Comparison of ENCODE assay signal across 23 mouse cellular contexts in the genomic region with DNA sequence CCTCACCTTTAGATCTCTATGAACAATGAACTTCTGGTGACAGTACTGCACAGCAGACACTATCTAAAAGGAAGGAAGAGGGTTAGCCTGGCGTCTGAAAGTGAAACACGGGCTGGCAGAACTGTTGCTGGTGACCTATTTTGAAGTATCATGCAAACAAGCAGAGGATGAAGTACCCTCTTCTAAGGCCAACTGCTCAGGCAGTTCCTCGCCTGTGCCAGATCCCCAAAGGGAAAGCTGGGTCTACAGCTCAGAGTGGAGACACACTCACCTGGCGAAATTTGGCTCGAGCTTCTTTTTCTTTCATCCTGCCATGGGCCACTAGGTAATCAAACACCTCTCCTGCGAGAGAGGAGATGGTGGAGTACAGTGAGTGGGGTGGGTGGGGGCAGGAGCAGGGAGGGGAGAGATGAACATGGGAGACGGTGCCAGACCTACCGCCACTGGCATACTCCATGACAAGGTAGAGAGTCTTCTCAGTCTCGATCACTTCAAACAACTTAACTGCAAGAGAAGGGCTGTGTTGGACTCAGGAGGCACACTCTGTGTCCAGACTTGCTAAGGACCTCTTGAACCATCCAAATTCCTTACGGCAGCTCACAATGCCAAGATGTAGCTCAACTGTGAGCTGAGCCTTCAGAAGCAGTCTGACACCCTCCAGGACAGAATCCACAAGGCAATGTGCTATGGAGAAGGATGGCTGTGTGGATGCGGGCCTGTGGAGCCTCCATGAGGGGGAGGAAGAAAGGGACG. TPM values are rescaled to one million over a fixed set of nuclear protein-coding genes. Genes with fewer than 3 reads are reported as not detected.
DNase-seq lines count a peak whose midpoint lies in the region; ATAC-seq and TF ChIP-seq lines count a peak whose summit lies in the region.
"Had no signal": no experiment of that assay in that cellular context is flagged by ENCODE, and none has a peak within 500 bp of the region (broad histone marks: within the 10 kb centered on the region; RNA-seq: fewer than 3 reads in every experiment).

No protein-coding gene starts in this region.

- no peak overlapping the region for H3K4me3 ChIP-seq in layer of hippocampus, adult 2 months
- no peak overlapping the region for H3K4me3 ChIP-seq in lung, embryonic 15.5 days
- H3K4me3 ChIP-seq in lung, postnatal 0 days (ENCODE audit: low read depth, low read length) = no peak overlapping the region
- H3K4me3 ChIP-seq in lung, adult 2 months (replicated peaks; ENCODE audit: extremely low read depth, low read depth, low read length) = no peak overlapping the region
- H3K4me3 ChIP-seq: embryonic facial prominence, embryonic 13.5 days; embryonic facial prominence, embryonic 15.5 days; erythroblast, embryonic 14.5 days; forebrain, embryonic 13.5 days; forebrain, embryonic 15.5 days had no signal

- peaks cover 60% of the 10 kb centered on the region for H3K36me3 ChIP-seq in lung, embryonic 15.5 days
- H3K36me3 ChIP-seq in lung, postnatal 0 days (ENCODE audit: insufficient read depth, low read length) = peaks cover 45% of the 10 kb centered on the region

- no peaks in the 10 kb centered on the region for H3K9me3 ChIP-seq in lung, embryonic 15.5 days
- H3K9me3 ChIP-seq in lung, postnatal 0 days (ENCODE audit: low read length) = no peaks in the 10 kb centered on the region
- H3K9me3 ChIP-seq: embryonic facial prominence, embryonic 13.5 days; embryonic facial prominence, embryonic 15.5 days; forebrain, embryonic 13.5 days; forebrain, embryonic 15.5 days had no signal

- TF ChIP-seq EP300 in lung, postnatal 0 days (IDR thresholded peaks at IDR 0.05) = no peak

- H3K9ac ChIP-seq in lung, embryonic 15.5 days = no peak overlapping the region
- no peak overlapping the region for H3K9ac ChIP-seq in lung, postnatal 0 days (replicated peaks; ENCODE audit: low read depth)
- H3K9ac ChIP-seq: embryonic facial prominence, embryonic 13.5 days; embryonic facial prominence, embryonic 15.5 days; forebrain, embryonic 13.5 days; forebrain, embryonic 15.5 days had no signal

- no peaks in the 10 kb centered on the region; the same call in 1 of the 2 replicates for H3K4me1 ChIP-seq in lung, embryonic 15.5 days
- 0 out of 2 replicates have a peak, but pooled peaks cover 3% of the 10 kb centered on the region for H3K4me1 ChIP-seq in lung, postnatal 0 days (ENCODE audit: insufficient read depth, low read depth, low read length)
- peaks cover under 1% of the 10 kb centered on the region; the same call in 1 of the 2 replicates for H3K4me1 ChIP-seq in lung, adult 2 months (ENCODE audit: control insufficient read depth, insufficient read depth, low read length)

- WGBS in lung, embryonic 15.5 days = 68% methylated on average over 12 of the region's 12 CpGs
- 58% methylated on average over 12 of the region's 12 CpGs for WGBS in lung, postnatal 0 days
- WGBS in lung, adult 2 months = 66% methylated on average over 12 of the region's 12 CpGs

- no peak for TF ChIP-seq POLR2A in lung, adult 2 months (IDR thresholded peaks at IDR 0.05; ENCODE audit: borderline replicate concordance, extremely low read depth, low read depth, low read length)

- no peak for DNase-seq in layer of hippocampus, adult 2 months (ENCODE audit: low spot score in 2 of 2)
- DNase-seq in layer of hippocampus, adult 18-20 months (ENCODE audit: low spot score in 2 of 2) = no peak
- no peak for DNase-seq in lung, postnatal 14 days
- peak; percentile 69 for DNase-seq in lung, postnatal 0 days (ENCODE audit: low spot score)
- DNase-seq in lung, adult 2 months = no peak
- DNase-seq in lung, postnatal 36 days = peak; percentile 57
- DNase-seq in urinary bladder, postnatal 4 days (ENCODE audit: low spot score in 2 of 2) = no peak
- DNase-seq: adrenal gland, adult 2 months; adrenal gland, postnatal 10 days; adrenal gland, postnatal 25 days; cerebellum, adult 11 months; cerebellum, adult 18-20 months; cerebellum, adult 8-10 months; cerebellum, adult 9-11 months; cerebellum, postnatal 14 days; cerebellum, postnatal 36 days; embryo, embryonic 11 days had no signal

- peak overlapping the region; percentile 53; the same call in 1 of the 2 replicates for H3K27ac ChIP-seq in layer of hippocampus, adult 2 months
- H3K27ac ChIP-seq in lung, embryonic 15.5 days = peak overlapping the region; percentile 13; the same call in 1 of the 2 replicates
- peak overlapping the region; percentile 43; the same call in 1 of the 2 replicates for H3K27ac ChIP-seq in lung, postnatal 0 days (ENCODE audit: low read length)
- H3K27ac ChIP-seq: embryonic facial prominence, embryonic 13.5 days; embryonic facial prominence, embryonic 15.5 days; forebrain, embryonic 13.5 days; forebrain, embryonic 15.5 days had no signal

- H3K27me3 ChIP-seq in lung, embryonic 15.5 days = no peaks in the 10 kb centered on the region
- H3K27me3 ChIP-seq in lung, postnatal 0 days (replicated peaks; ENCODE audit: insufficient read depth, low read length) = no peaks in the 10 kb centered on the region
- H3K27me3 ChIP-seq: embryonic facial prominence, embryonic 13.5 days; embryonic facial prominence, embryonic 15.5 days; forebrain, embryonic 13.5 days; forebrain, embryonic 15.5 days had no signal

- H3K4me2 ChIP-seq in lung, embryonic 15.5 days = no peak overlapping the region
- H3K4me2 ChIP-seq in lung, postnatal 0 days (replicated peaks; ENCODE audit: low read depth, low read length) = no peak overlapping the region
- H3K4me2 ChIP-seq: embryonic facial prominence, embryonic 13.5 days; embryonic facial prominence, embryonic 15.5 days; forebrain, embryonic 13.5 days; forebrain, embryonic 15.5 days had no signal

- TF ChIP-seq CTCF in layer of hippocampus, adult 2 months (conservative IDR thresholded peaks at IDR 0.05) = no peak
- TF ChIP-seq CTCF in lung, postnatal 0 days (IDR thresholded peaks at IDR 0.05) = no peak
- no peak for TF ChIP-seq CTCF in lung, adult 2 months (IDR thresholded peaks at IDR 0.05; ENCODE audit: insufficient read depth, low read length)

- no peak for ATAC-seq in lung, embryonic 15.5 days (ENCODE audit: borderline replicate concordance, extremely low read depth, low FRiP score, low TSS enrichment)
- peak; percentile 80 for ATAC-seq in lung, postnatal 0 days
- ATAC-seq: forebrain, embryonic 13.5 days; forebrain, embryonic 15.5 days had no signal

RNA-seq across cellular contexts. Expression of gene Rcor2, which starts 19.6 kb away (rescaled TPM):
- 10 to 100 TPM; 17.0 to 18.2 TPM for total RNA-seq in layer of hippocampus, adult 2 months (2021)
- total RNA-seq in layer of hippocampus, adult 18-20 months (2021) = 10 to 100 TPM; 12.7 to 13.9 TPM
- 9.7 and 12.4 TPM in 2 replicates for polyA plus RNA-seq in lung, embryonic 15.5 days (2015; fragmentation: Nextera tagmentation; extraction: Ambion mirVana)
- polyA plus RNA-seq in lung, postnatal 0 days (2015; fragmentation: Nextera tagmentation; extraction: Ambion mirVana) = 1.3 and 1.5 TPM in 2 replicates
- 1.7 and 3.3 TPM in 2 replicates for polyA plus RNA-seq in lung, adult 2 months (2012; rRNA removed)

RNA-seq across cellular contexts. Expression of gene Naa40, which starts 45.8 kb away (rescaled TPM):
- total RNA-seq in layer of hippocampus, adult 2 months (2021) = 10 to 100 TPM; 34.2 to 38.1 TPM
- total RNA-seq in layer of hippocampus, adult 18-20 months (2021) = 10 to 100 TPM; 28.5 to 29.8 TPM
- 55.1 and 61.5 TPM in 2 replicates for polyA plus RNA-seq in lung, embryonic 15.5 days (2015; fragmentation: Nextera tagmentation; extraction: Ambion mirVana)
- polyA plus RNA-seq in lung, postnatal 0 days (2015; fragmentation: Nextera tagmentation; extraction: Ambion mirVana) = 16.6 and 17.7 TPM in 2 replicates
- 14.9 and 18.5 TPM in 2 replicates for polyA plus RNA-seq in lung, adult 2 months (2012; rRNA removed)

RNA-seq across cellular contexts. Expression of gene Mark2, which starts 54.9 kb away (rescaled TPM):
- total RNA-seq in layer of hippocampus, adult 2 months (2021) = 100 to 1,000 TPM; 119 to 127 TPM
- 100 to 1,000 TPM; 114 to 118 TPM for total RNA-seq in layer of hippocampus, adult 18-20 months (2021)
- polyA plus RNA-seq in lung, embryonic 15.5 days (2015; fragmentation: Nextera tagmentation; extraction: Ambion mirVana) = 42.9 and 49.0 TPM in 2 replicates
- 29.8 and 35.9 TPM in 2 replicates for polyA plus RNA-seq in lung, postnatal 0 days (2015; fragmentation: Nextera tagmentation; extraction: Ambion mirVana)
- 68.6 and 94.1 TPM in 2 replicates for polyA plus RNA-seq in lung, adult 2 months (2012; rRNA removed)

Comparison
In these comparisons a context has a peak if more than half of its experiments do, and no peak if none do; other contexts are left out.
1. DNase-seq: peak in lung, postnatal 0 days (single experiment) and lung, postnatal 36 days (single experiment); none in layer of hippocampus, adult 2 months (0 of 2), layer of hippocampus, adult 18-20 months (0 of 2), lung, postnatal 14 days (single experiment), lung, adult 2 months (single experiment) and urinary bladder, postnatal 4 days (0 of 2).
2. Peak in every context shown above with its lines, with median percentiles within 50 percentile points of each other: H3K27ac ChIP-seq.